Mouse (Mus musculus) forebrain, embryonic 12.5 days (tissue): ENCODE results near the gene Angptl6. TPM values are rescaled to one million over a fixed set of nuclear protein-coding genes. Genes with fewer than 3 reads are reported as not detected.

Source experiments
- microRNA-seq: library from miRNA; unstranded; fragments of <30 nt; microRNA quantifications from one replicate; pipeline ENCODE4, GENCODE M21; 2017
- polyA plus RNA-seq: library from polyadenylated mRNA; unstranded; fragments of >200 nt; fragmentation: Nextera tagmentation; extraction: Ambion mirVana; gene quantifications from 2 replicates; pipeline ENCODE4 v1.2.1, GENCODE M21; 2016

The Angptl6 gene
- polyA plus RNA-seq, 1 experiment from 2014 or later: 6.0 TPM

Small RNAs within 50 kb of the gene (microRNA-seq; reads per million reads assigned to microRNA genes)
- 2.2 reads per million for gene Mir7081

Other genes with a start within 250 kb of the Angptl6 start
- gene Ubl5, start 236.8 kb downstream of the Angptl6 start, polyA plus RNA-seq: 499 and 516 TPM in 2 replicates
- gene Fbxl12, start 235.0 kb downstream of the Angptl6 start, polyA plus RNA-seq: 16.2 and 16.4 TPM in 2 replicates
- 53.9 and 56.2 TPM in 2 replicates for gene Pin1, start 227.6 kb downstream of the Angptl6 start, polyA plus RNA-seq
- 35.2 and 36.4 TPM in 2 replicates for gene Olfm2, start 133.4 kb downstream of the Angptl6 start, polyA plus RNA-seq
- gene Col5a3, start 64.7 kb downstream of the Angptl6 start, polyA plus RNA-seq: 0.29 and 0.55 TPM in 2 replicates
- not detected in 2 replicates for gene Rdh8, start 61.2 kb downstream of the Angptl6 start, polyA plus RNA-seq
- gene A230050P20Rik, start 11.1 kb downstream of the Angptl6 start, polyA plus RNA-seq: 1.4 and 1.5 TPM in 2 replicates
- 63.2 and 66.9 TPM in 2 replicates for gene Ppan, start 8.4 kb upstream of the Angptl6 start, polyA plus RNA-seq
- 313 and 319 TPM in 2 replicates for gene Eif3g, start 18.9 kb upstream of the Angptl6 start, polyA plus RNA-seq
- 134 and 153 TPM in 2 replicates for gene Dnmt1, start 80.2 kb upstream of the Angptl6 start, polyA plus RNA-seq
- 13.1 and 16.5 TPM in 2 replicates for gene S1pr2, start 97.1 kb upstream of the Angptl6 start, polyA plus RNA-seq
- 110 and 111 TPM in 2 replicates for gene Mrpl4, start 123.0 kb upstream of the Angptl6 start, polyA plus RNA-seq
- gene Icam1, start 136.3 kb upstream of the Angptl6 start, polyA plus RNA-seq: 3.7 and 3.8 TPM in 2 replicates
- 1.5 and 1.9 TPM in 2 replicates for gene Icam4, start 149.6 kb upstream of the Angptl6 start, polyA plus RNA-seq
- gene Icam5, start 152.3 kb upstream of the Angptl6 start, polyA plus RNA-seq: 0.13 TPM in 2 replicates
- 0.79 and 2.7 TPM in 2 replicates for gene Zglp1, start 187.4 kb upstream of the Angptl6 start, polyA plus RNA-seq
- gene Gm49373, start 193.4 kb upstream of the Angptl6 start, polyA plus RNA-seq: 0.51 and 2.2 TPM in 2 replicates
- gene Fdx1l, start 193.9 kb upstream of the Angptl6 start, polyA plus RNA-seq: 37.6 and 42.6 TPM in 2 replicates
- 2.0 and 2.8 TPM in 2 replicates for gene Gm38431, start 212.3 kb upstream of the Angptl6 start, polyA plus RNA-seq
- 74.2 and 82.7 TPM in 2 replicates for gene Raver1, start 212.3 kb upstream of the Angptl6 start, polyA plus RNA-seq